Mouse (Mus musculus) gonadal fat pad, adult 2 months (tissue): Measurements from ENCODE around the gene Rhox3h. TPM values are rescaled to one million over a fixed set of nuclear protein-coding genes. Genes with fewer than 3 reads are reported as not detected.
"Not testable (repeated sequence)": the region's sequence is repeated elsewhere in the genome, so short reads cannot be mapped to it uniquely, and the experiment has no call there.

Experiments
- DNase-seq: peaks from one replicate; pipeline ENCODE4 v3.0.0-alpha.2; 2012; ENCODE audit warnings: low read depth
- polyA plus RNA-seq: library from polyadenylated mRNA; depleted of rRNA; stranded (reverse); fragments of >200 nt; gene quantifications from 2 replicates; pipeline ENCODE4 v1.2.3, GENCODE M21; 2012; rRNA removed

Rhox3h gene
- polyA plus RNA-seq, result not detected in 2 replicates

DNA sequence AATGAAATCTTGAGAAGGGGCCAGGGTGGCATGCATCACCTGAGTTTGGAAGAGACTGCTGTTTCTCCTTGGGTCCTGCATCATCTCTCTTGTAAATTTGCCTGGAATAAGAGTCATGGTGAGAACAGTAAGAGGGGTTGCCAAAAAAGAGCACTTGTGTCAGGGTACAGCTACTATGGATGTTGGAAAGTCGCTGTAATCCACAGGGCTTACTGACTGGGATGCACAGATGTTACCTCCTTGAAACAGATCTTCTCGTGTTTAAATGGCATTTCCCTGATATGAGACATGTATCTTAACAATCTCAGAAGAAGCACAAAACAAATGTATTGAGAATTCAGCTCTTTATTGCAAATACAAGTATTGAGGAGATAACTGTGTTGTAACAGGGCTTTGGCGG, at the start of gene Rhox3h:
Rhox3h (minus strand) TSS at position 101 of the 400 bp plus-strand sequence.
- not testable (repeated sequence) for DNase-seq

DNA sequence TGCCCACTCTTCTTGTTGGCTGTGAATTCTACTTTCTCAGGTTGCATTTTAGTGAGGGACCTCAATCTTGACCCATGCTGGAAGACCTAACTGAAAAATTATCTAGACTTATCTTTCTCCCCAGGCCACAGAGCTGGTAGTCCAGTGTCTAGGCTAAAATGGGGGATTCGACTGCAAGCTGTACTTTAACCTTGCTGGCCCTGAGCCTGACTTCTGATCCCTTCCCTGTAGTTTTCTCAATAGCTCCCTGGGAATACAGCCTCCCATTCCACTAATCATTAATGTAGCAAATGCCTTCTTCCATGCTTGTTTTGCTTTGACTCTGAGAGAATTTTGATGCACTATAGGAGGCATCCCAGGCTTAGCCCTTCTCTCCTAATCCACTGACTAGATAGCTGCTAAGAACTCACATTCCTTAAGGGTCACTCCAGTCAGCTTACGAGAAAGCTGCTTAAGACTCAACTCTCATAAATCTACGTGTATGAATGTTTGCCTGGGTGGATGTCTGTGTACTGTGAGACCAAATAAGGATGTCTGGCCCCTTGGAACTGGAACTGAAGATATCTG, 33.3 kb upstream of the Rhox3h start:
- DNase-seq, result no peak

DNA sequence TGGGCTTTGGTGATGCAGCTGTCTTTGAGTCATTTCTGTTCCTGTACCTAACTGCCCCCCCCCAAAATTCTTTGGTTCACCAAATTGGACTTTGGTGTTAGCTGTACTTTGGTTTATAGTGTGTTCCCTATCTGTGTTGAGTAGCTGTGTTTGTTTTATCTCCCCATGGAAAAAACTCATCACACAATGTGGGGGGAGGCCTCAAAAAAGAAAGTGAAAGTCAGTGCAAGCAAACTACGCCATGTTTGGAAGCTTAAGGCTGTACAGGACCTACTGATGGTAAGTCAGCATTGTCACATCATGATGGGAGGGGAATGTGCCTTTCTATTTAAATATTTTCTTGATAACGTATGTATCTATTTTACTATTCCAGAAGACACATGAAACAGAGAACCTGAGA, 23.7 kb upstream of the Rhox3h start:
- DNase-seq, result no peak

DNA sequence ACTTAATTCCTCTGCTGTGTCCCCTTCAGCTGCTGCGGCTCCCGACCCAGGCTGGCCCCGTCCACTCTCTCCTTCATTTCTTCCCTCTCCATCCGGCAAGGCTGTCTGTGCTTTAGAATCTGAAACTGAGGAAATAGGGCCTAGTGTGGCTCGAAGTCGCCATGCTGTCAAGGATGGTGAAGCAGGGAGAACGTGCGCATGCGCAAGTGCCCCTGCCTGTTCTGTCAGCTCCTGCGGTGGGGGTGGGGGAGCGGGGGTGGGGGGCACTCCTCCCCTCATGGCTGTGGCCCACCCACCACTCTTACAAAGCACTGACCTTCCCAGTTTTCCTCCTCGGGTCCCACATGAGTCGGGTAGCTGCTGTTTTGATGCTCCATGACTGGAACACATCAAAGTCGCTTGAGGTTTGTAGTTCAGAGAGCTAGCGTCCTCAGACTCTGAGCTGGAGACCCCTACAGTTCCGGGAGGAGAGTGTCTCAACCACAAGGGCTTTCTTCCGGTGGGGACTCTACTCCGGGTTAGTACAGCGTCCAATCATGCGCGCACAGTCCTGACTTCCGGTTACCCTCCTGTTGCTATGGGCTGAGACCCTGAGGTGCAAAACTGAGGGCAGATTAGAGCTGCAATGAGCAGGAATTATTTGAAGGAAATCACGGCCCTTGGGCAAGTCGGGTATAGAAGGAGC, 14.6 kb upstream of the Rhox3h start:
- DNase-seq, result no peak

DNA sequence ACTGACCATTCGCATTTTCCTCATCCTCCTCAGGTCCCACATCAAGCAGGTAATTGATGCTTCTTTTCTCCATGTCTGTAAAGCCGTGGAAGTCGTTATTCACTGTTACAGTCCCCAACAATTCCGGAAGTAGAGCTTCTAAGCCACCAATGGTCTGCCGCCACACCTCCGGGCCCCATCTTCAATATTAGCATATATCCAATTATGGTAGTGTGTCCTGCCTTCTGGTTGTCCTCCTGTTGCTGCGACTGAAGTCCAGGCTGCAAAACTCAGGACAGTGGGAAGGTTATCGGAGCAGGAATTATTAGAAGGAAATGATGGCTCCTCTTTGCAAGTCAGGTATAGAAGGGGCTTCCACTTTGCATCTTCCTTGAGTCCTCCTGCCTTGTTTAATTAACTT, 4.6 kb upstream of the Rhox3h start, which contains the start of gene Rhox2h:
Rhox2h (minus strand) TSS at position 101 of the 400 bp plus-strand sequence.
- not testable (repeated sequence) for DNase-seq

DNA sequence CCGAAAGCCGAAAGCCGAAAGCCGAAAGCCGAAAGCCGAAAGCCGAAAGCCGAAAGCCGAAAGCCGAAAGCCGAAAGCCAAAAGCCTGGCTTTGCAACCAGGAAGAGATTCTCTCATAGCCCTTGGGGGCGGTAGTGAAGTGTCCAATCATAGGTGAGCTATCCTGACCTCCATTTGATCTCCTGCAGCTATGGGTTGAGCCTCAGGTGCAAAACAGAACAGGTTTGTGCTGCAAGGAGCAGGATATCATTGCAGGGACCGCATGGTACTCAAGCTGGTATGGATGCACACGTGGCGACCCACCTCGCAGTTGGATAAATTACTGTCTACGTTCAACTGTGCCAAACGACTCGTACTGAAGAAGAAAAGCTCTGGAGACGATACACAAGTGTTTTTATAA, 17.3 kb downstream of the Rhox3h start, which contains the start of gene Rhox4g:
Rhox4g (minus strand) TSS at position 101 of the 400 bp plus-strand sequence.
- not testable (repeated sequence) for DNase-seq

DNA sequence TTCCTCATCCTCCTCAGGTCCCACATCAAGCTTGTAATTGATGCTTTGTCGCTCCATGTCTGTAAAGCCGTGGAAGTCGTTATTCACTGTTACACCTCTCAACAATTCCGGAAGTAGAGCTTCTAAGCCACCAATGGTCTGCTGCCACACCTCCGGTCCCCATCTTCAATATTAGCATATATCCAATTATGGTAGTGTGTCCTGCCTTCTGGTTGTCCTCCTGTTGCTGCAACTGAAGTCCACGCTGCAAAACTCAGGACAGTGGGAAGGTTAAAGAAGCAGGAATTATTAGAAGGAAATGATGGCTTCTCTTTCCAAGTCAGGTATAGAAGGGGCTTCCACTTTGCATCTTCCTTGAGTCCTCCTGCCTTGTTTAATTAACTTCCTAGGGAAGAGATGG, 25.2 kb downstream of the Rhox3h start, which contains the start of gene Rhox2g:
Rhox2g (minus strand) TSS at position 101 of the 400 bp plus-strand sequence.
- DNase-seq, result not testable (repeated sequence)

DNA sequence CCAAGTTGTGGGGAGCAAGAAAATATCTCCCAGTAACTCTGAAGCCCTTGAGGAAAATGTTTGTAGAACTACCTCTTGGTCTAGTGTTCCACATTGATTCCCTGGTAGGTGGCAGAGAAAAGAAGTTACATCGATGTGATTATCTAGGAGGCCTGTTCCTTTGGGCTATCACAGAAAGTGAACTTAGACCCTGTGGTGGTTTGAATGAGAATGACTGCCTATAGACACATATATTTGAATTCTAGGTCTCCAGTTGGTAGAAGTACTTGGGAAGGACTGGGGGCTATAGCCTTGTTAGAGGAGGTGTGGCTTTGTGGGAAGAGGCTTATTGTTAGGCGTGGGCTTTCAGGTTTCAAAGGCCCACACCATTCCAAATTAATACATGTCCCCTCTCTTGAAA, 40.1 kb downstream of the Rhox3h start, which contains the start of gene Rhox3g:
Rhox3g (minus strand) TSS at position 101 of the 400 bp plus-strand sequence.
- not testable (repeated sequence) for DNase-seq

Other genes starting within 250 kb of the Rhox3h start
- gene Rhox4b, start 236.3 kb downstream of the Rhox3h start, polyA plus RNA-seq, result not detected in 2 replicates
- not detected in 2 replicates for gene Rhox2c, start 215.1 kb downstream of the Rhox3h start, polyA plus RNA-seq
- not detected in 2 replicates for gene Rhox3c, start 210.2 kb downstream of the Rhox3h start, polyA plus RNA-seq
- not detected in 2 replicates for gene Rhox4c, start 188.4 kb downstream of the Rhox3h start, polyA plus RNA-seq
- not detected in 2 replicates for gene Rhox2d, start 175.3 kb downstream of the Rhox3h start, polyA plus RNA-seq
- gene Rhox4d, start 154.4 kb downstream of the Rhox3h start, polyA plus RNA-seq, result not detected in 2 replicates
- gene Rhox2e, start 138.3 kb downstream of the Rhox3h start, polyA plus RNA-seq, result not detected in 2 replicates
- gene Rhox3e, start 126.7 kb downstream of the Rhox3h start, polyA plus RNA-seq, result not detected in 2 replicates
- gene Rhox4e, start 111.4 kb downstream of the Rhox3h start, polyA plus RNA-seq, result not detected in 2 replicates
- not detected in 2 replicates for gene Rhox2f, start 97.4 kb downstream of the Rhox3h start, polyA plus RNA-seq
- not detected in 2 replicates for gene Rhox3f, start 87.8 kb downstream of the Rhox3h start, polyA plus RNA-seq
- not detected in 2 replicates for gene Rhox4f, start 61.1 kb downstream of the Rhox3h start, polyA plus RNA-seq
- not detected in 2 replicates for gene Rhox3g, start 40.2 kb downstream of the Rhox3h start, polyA plus RNA-seq
- not detected in 2 replicates for gene Rhox2g, start 25.3 kb downstream of the Rhox3h start, polyA plus RNA-seq
- gene Rhox4g, start 17.4 kb downstream of the Rhox3h start, polyA plus RNA-seq, result not detected in 2 replicates
- not detected in 2 replicates for gene Rhox2h, start 4.5 kb upstream of the Rhox3h start, polyA plus RNA-seq
- gene Rhox5, start 136.1 kb upstream of the Rhox3h start, polyA plus RNA-seq, result 1.2 and 1.4 TPM in 2 replicates
- not detected in 2 replicates for gene Rhox6, start 158.1 kb upstream of the Rhox3h start, polyA plus RNA-seq
- gene Rhox7a, start 162.9 kb upstream of the Rhox3h start, polyA plus RNA-seq, result not detected in 2 replicates
- not detected in 2 replicates for gene Rhox8, start 210.2 kb upstream of the Rhox3h start, polyA plus RNA-seq
- gene Rhox7b, start 228.5 kb upstream of the Rhox3h start, polyA plus RNA-seq, result not detected in 2 replicates
- gene Rhox9, start 233.0 kb upstream of the Rhox3h start, polyA plus RNA-seq, result not detected in 2 replicates